Mouse (Mus musculus): ENCODE data around the gene Zfp78.

Zfp78 gene

GRCm38 (mm10) chr7:6389449-6389848 lies 26.4 kb downstream of the Zfp78 start:
- DNase-seq: no peak

- peak in 1 of 2 experiments; percentile 37 for DNase-seq
These were observed 35.2 kb downstream of the Zfp78 start, which contains the start of gene Smim17 for GRCm38 (mm10) chr7:6397996-6398975. Gene Smim17, plus strand, starts transcription at chr7:6398715.

- peak; percentile 88 to 96 for DNase-seq
These were observed 47.0 kb downstream of the Zfp78 start, which contains the start of gene Gm20715 for GRCm38 (mm10) chr7:6410043-6410442. Gene Gm20715, plus strand, starts transcription at chr7:6410277.

GRCm38 (mm10) chr7:6414626-6415441 lies 51.8 kb downstream of the Zfp78 start:
- DNase-seq: no peak

GRCm38 (mm10) chr7:6415442-6415787 lies 52.3 kb downstream of the Zfp78 start:
- no peak for DNase-seq

- DNase-seq: no peak
These were observed 56.8 kb downstream of the Zfp78 start for GRCm38 (mm10) chr7:6419894-6420293.

GRCm38 (mm10) chr7:6429381-6429780 lies 66.3 kb downstream of the Zfp78 start:
- no peak for DNase-seq

- DNase-seq: peak; percentile 9 to 51
These were observed 67.3 kb downstream of the Zfp78 start for GRCm38 (mm10) chr7:6430342-6430741.

Data from kidney, adult 8-10 months (tissue).